Mouse (Mus musculus) lung, postnatal 0 days (tissue): Measurements from ENCODE around the gene Hmga1.

Source experiments
- CTCF ChIP-seq: IDR thresholded peaks from 2 replicates; pipeline ENCODE4 v1.5.1; 2016; ENCODE audit warnings: antibody characterized with exemption, mild to moderate bottlenecking
- EP300 ChIP-seq: IDR thresholded peaks from 2 replicates; pipeline ENCODE4 v1.6.1; 2016; ENCODE audit warnings: antibody characterized with exemption, mild to moderate bottlenecking, control low read depth

GRCm38 (mm10) chr17:27512619-27513161 is 43.6 kb upstream of the Hmga1 start:
- TF ChIP-seq CTCF (no peak), EP300 (no peak)
